Mouse (Mus musculus): ENCODE data around the gene Nudt22. TPM values are rescaled to one million over a fixed set of nuclear protein-coding genes. Genes with fewer than 3 reads are reported as not detected.

Nudt22 gene
- polyA plus RNA-seq, 1 experiment: 7.7 TPM

- H3K9me3 ChIP-seq (replicated peaks; ENCODE audit: control insufficient read depth, insufficient read depth, low read length, poor library complexity, severe bottlenecking): no peaks in the 10 kb centered on the region
- peak overlapping the region; percentile 66 for H3K9ac ChIP-seq (ENCODE audit: low read depth, poor library complexity, severe bottlenecking)
- peaks cover 12% of the 10 kb centered on the region for H3K4me1 ChIP-seq (ENCODE audit: control insufficient read depth, insufficient read depth, low read length)
- TF ChIP-seq CTCF (IDR thresholded peaks at IDR 0.05; ENCODE audit: low read depth, low read length): no peak
- TF ChIP-seq EP300 (IDR thresholded peaks at IDR 0.05; ENCODE audit: insufficient read depth, low read depth, low read length): no peak
- TF ChIP-seq POLR2A (IDR thresholded peaks at IDR 0.05; ENCODE audit: insufficient read depth, low read length): no peak
- H3K4me3 ChIP-seq (ENCODE audit: low read depth, low read length): 0 out of 2 replicates have a peak overlapping the region, but pooled peaks have one; percentile 49
- H3K27ac ChIP-seq (ENCODE audit: insufficient read depth, low read length): peak overlapping the region; percentile 44
- H3K27me3 ChIP-seq (ENCODE audit: control insufficient read depth, insufficient read depth, low read length, poor library complexity, severe bottlenecking): no peaks in the 10 kb centered on the region
- peaks cover 6% of the 10 kb centered on the region for H3K36me3 ChIP-seq (ENCODE audit: control insufficient read depth, insufficient read depth, low read length, poor library complexity, severe bottlenecking)
These were observed 25.3 kb downstream of the Nudt22 start for GRCm38 (mm10) chr19:6970460-6971085.

GRCm38 (mm10) chr19:6969665-6970381, 26.1 kb downstream of the Nudt22 start:
- H3K27ac ChIP-seq (ENCODE audit: insufficient read depth, low read length): peak overlapping the region; percentile 44

DNA sequence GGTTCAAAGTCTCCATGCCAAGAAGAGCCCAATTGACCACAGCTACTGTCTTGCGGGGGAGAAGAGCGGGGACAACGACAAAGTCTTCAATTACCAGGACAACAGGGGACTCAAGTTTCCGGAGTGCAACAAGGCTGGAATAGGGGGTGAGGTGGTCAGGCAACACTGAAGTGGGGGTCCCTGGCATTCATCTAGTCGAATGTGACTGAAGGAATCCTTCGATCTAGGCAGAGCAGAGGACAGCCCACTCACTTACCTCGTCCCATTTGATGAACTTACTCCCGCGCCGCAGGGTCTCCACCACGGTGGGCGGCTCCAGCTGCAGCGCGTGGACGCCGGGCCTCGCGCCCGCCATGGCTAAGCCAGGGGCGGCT, 26.6 kb downstream of the Nudt22 start:
- no peaks in the 10 kb centered on the region for H3K9me3 ChIP-seq (replicated peaks; ENCODE audit: control insufficient read depth, insufficient read depth, low read length, poor library complexity, severe bottlenecking)
- peaks cover 6% of the 10 kb centered on the region for H3K36me3 ChIP-seq (ENCODE audit: control insufficient read depth, insufficient read depth, low read length, poor library complexity, severe bottlenecking)
- TF ChIP-seq CTCF (IDR thresholded peaks at IDR 0.05; ENCODE audit: low read depth, low read length) (no peak), EP300 (IDR thresholded peaks at IDR 0.05; ENCODE audit: insufficient read depth, low read depth, low read length) (no peak), POLR2A (IDR thresholded peaks at IDR 0.05; ENCODE audit: insufficient read depth, low read length) (no peak)
- H3K27me3 ChIP-seq (ENCODE audit: control insufficient read depth, insufficient read depth, low read length, poor library complexity, severe bottlenecking): no peaks in the 10 kb centered on the region
- peak overlapping the region; percentile 96 for H3K4me3 ChIP-seq (ENCODE audit: low read depth, low read length)
- peaks cover 12% of the 10 kb centered on the region for H3K4me1 ChIP-seq (ENCODE audit: control insufficient read depth, insufficient read depth, low read length)
- H3K9ac ChIP-seq (ENCODE audit: low read depth, poor library complexity, severe bottlenecking): peak overlapping the region; percentile 66
- H3K27ac ChIP-seq (ENCODE audit: insufficient read depth, low read length): no peak overlapping the region

More at GRCm38 (mm10) chr19:6969665-6970381, 26.1 kb downstream of the Nudt22 start:
- no peaks in the 10 kb centered on the region for H3K27me3 ChIP-seq (ENCODE audit: control insufficient read depth, insufficient read depth, low read length, poor library complexity, severe bottlenecking)
- H3K4me1 ChIP-seq (ENCODE audit: control insufficient read depth, insufficient read depth, low read length): peaks cover 12% of the 10 kb centered on the region
- no peaks in the 10 kb centered on the region for H3K9me3 ChIP-seq (replicated peaks; ENCODE audit: control insufficient read depth, insufficient read depth, low read length, poor library complexity, severe bottlenecking)
- H3K9ac ChIP-seq (ENCODE audit: low read depth, poor library complexity, severe bottlenecking): peak overlapping the region; percentile 66
- peaks cover 6% of the 10 kb centered on the region for H3K36me3 ChIP-seq (ENCODE audit: control insufficient read depth, insufficient read depth, low read length, poor library complexity, severe bottlenecking)
- TF ChIP-seq POLR2A (IDR thresholded peaks at IDR 0.05; ENCODE audit: insufficient read depth, low read length) (no peak), EP300 (IDR thresholded peaks at IDR 0.05; ENCODE audit: insufficient read depth, low read depth, low read length) (0 out of 2 replicates have a peak, but pooled peaks have one; percentile 33), CTCF (IDR thresholded peaks at IDR 0.05; ENCODE audit: low read depth, low read length) (peak; percentile 58)
- H3K4me3 ChIP-seq (ENCODE audit: low read depth, low read length): peak overlapping the region; percentile 96

GRCm38 (mm10) chr19:6968491-6969271, 27.2 kb downstream of the Nudt22 start:
- no peaks in the 10 kb centered on the region for H3K9me3 ChIP-seq (replicated peaks; ENCODE audit: control insufficient read depth, insufficient read depth, low read length, poor library complexity, severe bottlenecking)
- peaks cover 12% of the 10 kb centered on the region for H3K4me1 ChIP-seq (ENCODE audit: control insufficient read depth, insufficient read depth, low read length)
- H3K27me3 ChIP-seq (ENCODE audit: control insufficient read depth, insufficient read depth, low read length, poor library complexity, severe bottlenecking): no peaks in the 10 kb centered on the region
- H3K9ac ChIP-seq (ENCODE audit: low read depth, poor library complexity, severe bottlenecking): peak overlapping the region; percentile 66
- TF ChIP-seq POLR2A (IDR thresholded peaks at IDR 0.05; ENCODE audit: insufficient read depth, low read length): no peak
- H3K4me3 ChIP-seq (ENCODE audit: low read depth, low read length): peak overlapping the region; percentile 96
- peaks cover 6% of the 10 kb centered on the region for H3K36me3 ChIP-seq (ENCODE audit: control insufficient read depth, insufficient read depth, low read length, poor library complexity, severe bottlenecking)
- no peak overlapping the region for H3K27ac ChIP-seq (ENCODE audit: insufficient read depth, low read length)

- Histone ChIP-seq H3K27me3 (ENCODE audit: control insufficient read depth, insufficient read depth, low read length, poor library complexity, severe bottlenecking) (no peaks in the 10 kb centered on the region), H3K36me3 (ENCODE audit: control insufficient read depth, insufficient read depth, low read length, poor library complexity, severe bottlenecking) (peaks cover 5% of the 10 kb centered on the region), H3K9ac (ENCODE audit: low read depth, poor library complexity, severe bottlenecking) (no peak overlapping the region), H3K4me3 (ENCODE audit: low read depth, low read length) (no peak overlapping the region), H3K27ac (ENCODE audit: insufficient read depth, low read length) (no peak overlapping the region), H3K9me3 (replicated peaks; ENCODE audit: control insufficient read depth, insufficient read depth, low read length, poor library complexity, severe bottlenecking) (no peaks in the 10 kb centered on the region), H3K4me1 (ENCODE audit: control insufficient read depth, insufficient read depth, low read length) (no peaks in the 10 kb centered on the region)
- TF ChIP-seq EP300 (IDR thresholded peaks at IDR 0.05; ENCODE audit: insufficient read depth, low read depth, low read length): no peak
- TF ChIP-seq POLR2A (IDR thresholded peaks at IDR 0.05; ENCODE audit: insufficient read depth, low read length): no peak
- no peak for TF ChIP-seq CTCF (IDR thresholded peaks at IDR 0.05; ENCODE audit: low read depth, low read length)
These were observed 39.5 kb downstream of the Nudt22 start for GRCm38 (mm10) chr19:6956461-6956860.
